Mouse (Mus musculus) liver, embryonic 15.5 days (tissue): Measurements from ENCODE around the gene Igsf8. TPM values are rescaled to one million over a fixed set of nuclear protein-coding genes. Genes with fewer than 3 reads are reported as not detected.
"Not testable (repeated sequence)": the region's sequence is repeated elsewhere in the genome, so short reads cannot be mapped to it uniquely, and the experiment has no call there.

ENCODE experiments used
- ATAC-seq: fragments of 200-750 bp; cut with Nextera tagmentation; 2 replicates; pipeline ENCODE4 v1.8.0; 2017; ENCODE audit warnings: moderate number of reproducible peaks, mild to moderate bottlenecking, moderate library complexity; ENCODE audit not compliant: insufficient read depth
- H3K27ac ChIP-seq: fragments of 300-500 bp; sonication (generic); replicated peaks from 2 replicates; pipeline ENCODE4 v1.5.1; 2015; ENCODE audit warnings: mild to moderate bottlenecking, inconsistent platforms
- H3K27me3 ChIP-seq: fragments of 300-500 bp; sonication (generic); 2 replicates; pipeline ENCODE4 v1.6.1; 2015; ENCODE audit warnings: mild to moderate bottlenecking, inconsistent platforms
- H3K36me3 ChIP-seq: fragments of 300-500 bp; sonication (generic); replicated peaks from 2 replicates; pipeline ENCODE4 v1.6.1; 2015; ENCODE audit warnings: moderate library complexity, mild to moderate bottlenecking, inconsistent platforms
- H3K4me1 ChIP-seq: fragments of 300-500 bp; sonication (generic); replicated peaks from 2 replicates; pipeline ENCODE4 v1.6.1; 2015; ENCODE audit warnings: inconsistent platforms
- H3K4me2 ChIP-seq: fragments of 300-500 bp; sonication (generic); 2 replicates; pipeline ENCODE4 v1.6.1; 2015; ENCODE audit warnings: moderate library complexity, mild to moderate bottlenecking, inconsistent platforms
- H3K4me3 ChIP-seq: fragments of 300-500 bp; sonication (generic); replicated peaks from 2 replicates; pipeline ENCODE4 v1.5.1; 2015; ENCODE audit warnings: mild to moderate bottlenecking, inconsistent platforms
- H3K9ac ChIP-seq: fragments of 300-500 bp; sonication (generic); 2 replicates; pipeline ENCODE4 v1.6.1; 2015; ENCODE audit warnings: moderate library complexity, mild to moderate bottlenecking, inconsistent platforms
- H3K9me3 ChIP-seq: fragments of 300-500 bp; sonication (generic); replicated peaks from 2 replicates; pipeline ENCODE4 v1.6.1; 2016; ENCODE audit warnings: inconsistent platforms
- WGBS: fragments of 180-500 bp; shearing (Covaris S2); methylation state at CpG from one replicate; pipeline ENCODE4 v1.1.7; 2015; ENCODE audit warnings: mixed read lengths; ENCODE audit not compliant: insufficient replicate concordance; 5-methylcytosine and 5-hydroxymethylcytosine counted together
- polyA plus RNA-seq: library from polyadenylated mRNA; unstranded; fragments of >200 nt; fragmentation: Nextera tagmentation; extraction: Ambion mirVana; gene quantifications from 2 replicates; pipeline ENCODE4 v1.2.1, GENCODE M21; 2015

Igsf8 gene
- polyA plus RNA-seq, 1 experiment from 2014 or later: 17.9 TPM

DNA sequence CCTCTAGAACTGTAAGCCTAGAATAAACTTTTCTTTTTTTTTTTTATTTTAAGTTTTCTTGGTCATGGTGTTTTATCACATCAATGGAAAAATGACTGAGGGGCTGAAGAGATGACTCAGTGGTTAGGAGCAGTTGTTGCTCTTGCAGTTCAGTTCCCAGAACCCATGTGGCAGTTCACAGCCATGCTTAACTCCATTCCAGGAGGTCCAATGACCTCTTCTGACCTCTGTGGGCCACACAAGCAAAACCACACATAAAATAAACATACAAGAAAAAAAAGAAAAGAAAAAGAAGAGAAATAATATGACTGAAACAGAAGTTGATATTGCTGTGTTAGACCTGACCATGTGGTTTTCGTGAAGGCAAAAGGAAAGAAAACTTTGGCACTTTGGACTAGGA, 32.2 kb upstream of the Igsf8 start:
- no peaks in the 10 kb centered on the region for H3K36me3 ChIP-seq
- ATAC-seq: no peak
- no peak overlapping the region for H3K27ac ChIP-seq
- no peak overlapping the region for H3K4me3 ChIP-seq
- H3K9me3 ChIP-seq: no peaks in the 10 kb centered on the region
- 70% methylated on average over 1 of the region's 1 CpGs for WGBS
- H3K4me2 ChIP-seq: no peak overlapping the region
- H3K27me3 ChIP-seq: no peaks in the 10 kb centered on the region
- H3K9ac ChIP-seq: no peak overlapping the region
- H3K4me1 ChIP-seq: no peaks in the 10 kb centered on the region

DNA sequence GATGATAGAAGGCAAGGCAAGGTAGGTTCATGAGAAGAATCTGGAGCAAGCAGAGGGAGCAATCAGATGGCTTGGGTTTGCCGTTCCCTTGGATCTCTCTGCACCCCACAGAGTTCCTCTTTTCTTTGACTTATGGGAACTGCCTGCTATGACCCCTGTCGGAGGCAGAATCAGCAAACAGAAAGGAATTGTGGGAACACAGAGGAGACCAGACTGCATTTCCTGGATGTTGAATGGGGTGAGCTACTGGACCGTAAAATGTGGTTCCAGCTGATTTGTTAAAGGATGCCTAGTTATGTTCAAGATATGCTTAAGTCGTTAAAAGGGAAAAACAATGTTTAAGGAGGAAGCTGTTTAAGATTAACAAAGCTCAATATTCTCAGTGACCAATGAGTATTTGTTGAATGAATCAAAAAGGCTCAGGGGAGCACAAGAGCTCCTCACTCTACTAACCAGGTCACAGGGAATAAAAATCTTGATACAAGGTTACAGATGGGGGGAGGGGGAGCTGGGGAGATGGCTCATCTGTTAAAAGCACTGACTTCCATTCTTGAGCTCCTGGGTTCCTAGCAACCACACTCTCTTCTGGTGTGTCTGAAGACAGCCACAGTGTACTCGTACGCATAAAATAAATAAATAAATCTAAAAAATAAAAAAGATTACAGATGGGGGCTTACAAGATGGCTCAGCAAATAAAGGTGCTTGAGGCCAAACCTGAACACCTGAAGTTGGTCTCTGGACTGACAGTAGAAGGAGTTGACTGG, 20.3 kb upstream of the Igsf8 start:
- Histone ChIP-seq H3K27me3 (peaks cover 32% of the 10 kb centered on the region), H3K9me3 (no peaks in the 10 kb centered on the region), H3K36me3 (no peaks in the 10 kb centered on the region), H3K4me2 (no peak overlapping the region), H3K27ac (no peak overlapping the region), H3K4me1 (no peaks in the 10 kb centered on the region), H3K4me3 (no peak overlapping the region), H3K9ac (no peak overlapping the region)
- no peak for ATAC-seq
- WGBS: 28% methylated on average over 6 of the region's 6 CpGs

GRCm38 (mm10) chr1:172242401-172242800, 19.0 kb upstream of the Igsf8 start:
- Histone ChIP-seq H3K4me3 (no peak overlapping the region), H3K27ac (no peak overlapping the region), H3K9ac (no peak overlapping the region), H3K4me1 (no peaks in the 10 kb centered on the region), H3K27me3 (peaks cover 35% of the 10 kb centered on the region), H3K4me2 (no peak overlapping the region), H3K9me3 (no peaks in the 10 kb centered on the region), H3K36me3 (no peaks in the 10 kb centered on the region)
- 39% methylated on average over 2 of the region's 2 CpGs for WGBS
- ATAC-seq: no peak

DNA sequence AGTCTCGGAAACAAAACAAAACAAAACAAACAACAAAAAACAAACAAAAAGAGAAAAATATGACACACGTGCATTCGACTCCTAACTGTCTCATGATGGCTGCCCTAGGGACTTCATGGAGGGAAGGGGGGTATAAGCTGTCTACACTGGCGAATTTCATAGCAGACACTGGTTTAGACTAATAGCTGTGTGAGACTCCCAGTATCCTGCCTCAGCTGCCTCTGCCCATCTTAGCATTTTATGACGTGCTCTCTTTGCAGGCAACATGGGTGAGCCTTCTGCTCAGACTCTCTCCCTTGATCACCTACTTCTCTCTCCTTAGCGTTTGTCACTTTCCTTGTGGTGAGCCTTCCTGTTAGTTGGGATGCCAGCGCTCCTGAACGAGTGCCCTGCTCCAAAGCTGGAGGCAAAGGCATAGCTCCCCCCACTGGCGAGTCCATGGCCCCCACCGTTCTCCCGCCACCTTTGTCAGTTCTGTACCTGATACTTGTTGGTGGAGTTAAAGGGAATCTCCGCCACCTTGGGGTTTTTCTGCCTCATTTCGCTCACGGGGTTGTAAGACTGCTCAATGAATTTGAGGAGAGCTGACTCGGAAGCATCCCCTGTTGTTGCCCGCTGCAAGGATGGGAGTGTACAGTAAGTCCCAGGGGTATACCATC, 17.8 kb upstream of the Igsf8 start:
- WGBS: 25% methylated on average over 16 of the region's 16 CpGs
- Histone ChIP-seq H3K4me1 (no peaks in the 10 kb centered on the region), H3K27me3 (peaks cover 35% of the 10 kb centered on the region), H3K27ac (no peak overlapping the region), H3K4me2 (no peak overlapping the region), H3K4me3 (no peak overlapping the region), H3K36me3 (no peaks in the 10 kb centered on the region), H3K9ac (no peak overlapping the region), H3K9me3 (no peaks in the 10 kb centered on the region)
- no peak for ATAC-seq

DNA sequence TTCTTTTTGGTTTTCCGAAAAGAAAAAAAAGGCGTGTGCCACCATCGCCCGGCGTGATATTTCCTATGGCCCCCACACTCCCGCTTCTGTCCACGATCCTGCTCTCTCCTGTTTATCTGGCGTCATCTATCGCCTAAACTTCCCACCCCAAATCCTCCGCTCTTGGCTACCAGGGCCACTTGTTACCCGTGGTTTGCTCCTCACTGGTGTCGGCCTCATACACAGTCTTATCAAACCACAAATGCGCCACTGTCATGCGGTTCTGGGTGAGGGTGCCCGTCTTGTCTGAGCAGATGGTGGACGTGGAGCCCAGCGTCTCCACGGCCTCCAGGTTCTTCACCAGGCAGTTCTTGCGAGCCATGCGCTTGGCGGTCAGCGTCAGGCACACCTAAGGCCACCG, 16.8 kb upstream of the Igsf8 start:
- Histone ChIP-seq H3K4me2 (peak overlapping the region; percentile 10; the same call in 1 of the 2 replicates), H3K27me3 (peaks cover 35% of the 10 kb centered on the region)
- not testable (repeated sequence) for H3K9me3 ChIP-seq, H3K9ac ChIP-seq, H3K36me3 ChIP-seq, ATAC-seq, H3K27ac ChIP-seq, H3K4me3 ChIP-seq, H3K4me1 ChIP-seq
- 33% methylated on average over 23 of the region's 23 CpGs for WGBS

DNA sequence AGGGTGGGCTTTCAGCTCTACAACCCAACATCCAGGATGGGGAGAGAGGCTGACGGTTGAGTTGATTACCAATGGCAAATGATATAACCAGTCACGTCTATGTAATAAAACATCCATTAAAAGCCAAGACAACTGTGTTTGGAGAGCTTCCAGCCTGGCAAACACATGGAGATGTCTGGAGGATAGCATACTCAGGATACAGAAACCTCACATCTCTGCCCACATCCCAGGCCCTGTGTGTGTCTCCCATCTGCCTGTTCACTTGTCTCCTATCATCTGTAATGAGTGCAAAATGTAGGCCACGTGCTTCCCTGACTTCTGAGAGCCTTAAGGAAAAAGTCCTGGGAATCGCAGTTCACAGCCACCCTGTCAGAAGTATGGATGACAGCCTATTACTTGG, 14.2 kb upstream of the Igsf8 start:
- 55% methylated on average over 4 of the region's 4 CpGs for WGBS
- Histone ChIP-seq H3K27ac (no peak overlapping the region), H3K4me3 (no peak overlapping the region), H3K9me3 (no peaks in the 10 kb centered on the region), H3K9ac (no peak overlapping the region), H3K4me2 (no peak overlapping the region), H3K4me1 (no peaks in the 10 kb centered on the region), H3K27me3 (peaks cover 34% of the 10 kb centered on the region), H3K36me3 (no peaks in the 10 kb centered on the region)
- no peak for ATAC-seq

- Histone ChIP-seq H3K4me3 (no peak overlapping the region), H3K27me3 (peaks cover 32% of the 10 kb centered on the region), H3K4me2 (no peak overlapping the region), H3K9me3 (no peaks in the 10 kb centered on the region), H3K27ac (no peak overlapping the region), H3K4me1 (no peaks in the 10 kb centered on the region), H3K36me3 (no peaks in the 10 kb centered on the region), H3K9ac (no peak overlapping the region)
- ATAC-seq: no peak
- WGBS: 36% methylated on average over 2 of the region's 2 CpGs
Observed at GRCm38 (mm10) chr1:172247679-172248078, 13.8 kb upstream of the Igsf8 start.

DNA sequence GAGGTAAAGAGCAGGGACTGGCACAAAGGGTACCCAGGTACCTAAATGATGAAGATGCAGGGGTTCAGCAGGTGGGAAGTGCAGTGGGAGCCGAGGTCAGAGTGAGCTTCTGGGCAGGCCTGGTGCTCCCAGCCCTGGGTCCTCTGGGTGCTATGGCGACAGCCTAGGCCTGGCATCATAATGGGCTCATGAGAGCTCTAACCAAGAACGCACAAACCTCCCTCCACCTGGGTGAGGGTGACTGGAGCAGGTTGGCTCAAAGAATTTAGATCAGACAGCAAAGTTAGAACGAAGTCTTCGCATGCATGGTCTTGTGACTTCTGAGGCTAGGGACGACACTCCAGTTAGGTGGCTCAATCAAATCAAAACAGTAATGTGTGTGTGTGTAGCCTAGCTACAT, 3.1 kb upstream of the Igsf8 start, which contains the start of gene Atp1a4:
Gene Atp1a4 (minus strand): TSS at position 101 of the 400 bp plus-strand sequence.
- 72% methylated on average over 6 of the region's 6 CpGs for WGBS
- no peak within 1 kb of the TSS for H3K9ac ChIP-seq
- no peaks in the 10 kb centered on the region for H3K36me3 ChIP-seq
- H3K4me1 ChIP-seq: no peaks in the 10 kb centered on the region
- H3K27ac ChIP-seq: no peak within 1 kb of the TSS
- no peak within 1 kb of the TSS for H3K4me3 ChIP-seq
- no peak within 1 kb of the TSS for H3K4me2 ChIP-seq
- no peaks in the 10 kb centered on the region for H3K27me3 ChIP-seq
- no peaks in the 10 kb centered on the region for H3K9me3 ChIP-seq
- ATAC-seq: no peak

GRCm38 (mm10) chr1:172271208-172271607, 9.8 kb downstream of the Igsf8 start:
- 80% methylated on average over 3 of the region's 3 CpGs for WGBS
- no peak for ATAC-seq
- no peak overlapping the region for H3K27ac ChIP-seq

DNA sequence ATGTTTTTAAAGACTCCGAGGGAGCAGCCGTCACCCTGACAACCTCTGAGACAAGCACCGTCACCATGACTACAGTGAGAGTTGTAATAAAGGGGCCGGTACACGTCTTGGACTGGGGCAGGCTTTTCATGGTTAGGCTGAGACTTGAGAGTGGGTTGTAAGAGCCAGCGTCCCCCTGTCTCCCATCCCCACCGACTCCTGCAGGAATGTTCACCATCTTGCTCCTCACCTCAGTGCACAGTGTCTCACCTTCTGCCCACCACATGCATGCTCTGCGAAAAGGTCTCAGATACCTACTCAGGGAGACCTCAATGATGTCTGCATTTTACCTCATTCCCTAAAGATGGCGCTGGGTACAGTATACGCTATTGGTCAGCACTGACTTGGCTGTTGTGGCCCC, 10.3 kb downstream of the Igsf8 start:
- Histone ChIP-seq H3K4me3 (no peak overlapping the region), H3K4me1 (no peaks in the 10 kb centered on the region), H3K9me3 (no peaks in the 10 kb centered on the region), H3K27me3 (no peaks in the 10 kb centered on the region), H3K4me2 (no peak overlapping the region), H3K36me3 (no peaks in the 10 kb centered on the region), H3K9ac (no peak overlapping the region), H3K27ac (no peak overlapping the region)
- 74% methylated on average over 10 of the region's 10 CpGs for WGBS
- no peak for ATAC-seq

More at GRCm38 (mm10) chr1:172271208-172271607, 9.8 kb downstream of the Igsf8 start:
- Histone ChIP-seq H3K4me3 (no peak overlapping the region), H3K9ac (no peak overlapping the region), H3K36me3 (no peaks in the 10 kb centered on the region), H3K27me3 (no peaks in the 10 kb centered on the region), H3K9me3 (no peaks in the 10 kb centered on the region), H3K4me2 (no peak overlapping the region), H3K4me1 (no peaks in the 10 kb centered on the region)

DNA sequence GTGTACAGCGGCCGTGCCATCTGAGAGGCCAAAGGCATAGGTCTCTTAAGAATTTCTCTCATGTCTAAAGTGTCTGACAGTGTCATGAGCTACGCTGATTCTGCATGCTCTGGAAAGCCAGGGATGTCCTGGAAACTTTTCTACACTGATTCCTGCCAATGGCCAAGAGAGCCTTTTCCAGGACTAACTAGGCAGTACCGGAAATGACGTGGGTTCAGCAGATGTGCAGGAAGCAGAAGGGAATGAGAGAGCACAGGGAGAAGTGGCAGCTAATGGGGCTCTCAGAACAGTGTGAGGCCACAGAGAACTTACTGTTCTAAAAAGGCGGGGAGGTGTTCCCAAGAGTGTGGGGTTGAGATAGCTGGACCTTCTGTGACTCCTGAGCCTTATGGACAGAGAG, 11.9 kb downstream of the Igsf8 start:
- no peak overlapping the region for H3K4me2 ChIP-seq
- no peak overlapping the region for H3K4me3 ChIP-seq
- no peaks in the 10 kb centered on the region for H3K36me3 ChIP-seq
- H3K9ac ChIP-seq: no peak overlapping the region
- 71% methylated on average over 6 of the region's 6 CpGs for WGBS
- no peak for ATAC-seq
- no peaks in the 10 kb centered on the region for H3K9me3 ChIP-seq
- H3K27me3 ChIP-seq: no peaks in the 10 kb centered on the region
- H3K27ac ChIP-seq: no peak overlapping the region
- no peaks in the 10 kb centered on the region for H3K4me1 ChIP-seq
